Mouse (Mus musculus) testis, adult 2 months (tissue): ENCODE data around the gene Slc7a4.

Experiments
- CTCF ChIP-seq: fragments of 200-500 bp; IDR thresholded peaks from 2 replicates; pipeline ENCODE4 v1.5.1; 2012; ENCODE audit warnings: low read depth, mild to moderate bottlenecking, inconsistent platforms, low read length, moderate library complexity; ENCODE audit not compliant: control insufficient read depth, insufficient read depth, insufficient replicate concordance
- POLR2A ChIP-seq: fragments of 200-500 bp; IDR thresholded peaks from 2 replicates; pipeline ENCODE4 v1.6.1; 2012; ENCODE audit warnings: low read depth, mild to moderate bottlenecking, inconsistent platforms, low read length, moderate library complexity; ENCODE audit not compliant: control insufficient read depth

GRCm38 (mm10) chr16:17566186-17566585, 16.8 kb downstream of the Slc7a4 start:
- TF ChIP-seq POLR2A (no peak), CTCF (peak; percentile 30; the same call in 1 of the 2 replicates)
